Mouse (Mus musculus) E14TG2a.4 (cell line): ENCODE results near the gene Atxn3.

ENCODE experiments used
- CTCF ChIP-seq: conservative IDR thresholded peaks from 2 replicates; pipeline ENCODE4 v1.5.1; 2014; ENCODE audit warnings: low read length
- POU5F1 ChIP-seq: IDR thresholded peaks from 2 replicates; pipeline ENCODE4 v1.6.1; 2014; ENCODE audit warnings: low read length, borderline replicate concordance

DNA sequence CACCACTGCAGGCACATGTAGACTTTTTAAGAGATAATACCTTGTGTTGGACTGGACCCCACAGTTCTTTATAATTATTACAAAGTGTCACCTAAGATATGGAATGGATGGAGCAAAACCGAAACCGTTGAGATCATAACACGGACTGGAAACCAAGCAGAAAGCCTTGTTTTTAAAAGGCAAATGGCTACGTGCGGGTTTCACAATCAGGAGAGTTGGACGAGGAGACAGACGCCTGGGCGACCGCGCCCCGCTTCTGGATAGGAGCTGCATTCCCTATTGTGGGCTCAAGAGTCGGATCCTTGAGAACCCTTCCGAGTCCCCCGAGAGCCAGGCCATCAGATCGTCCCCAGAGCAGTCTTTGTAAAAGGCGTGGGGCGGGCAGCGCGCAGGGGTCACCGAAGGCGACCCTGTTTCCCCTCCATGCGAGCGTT, 17.1 kb upstream of the Atxn3 start:
- TF ChIP-seq CTCF (no peak), POU5F1 (no peak)
